Mouse (Mus musculus): Measurements from ENCODE around the gene Fbxl13. TPM values are rescaled to one million over a fixed set of nuclear protein-coding genes. Genes with fewer than 3 reads are reported as not detected.

Gene Fbxl13
- total RNA-seq (2022), result under 1 TPM in 3 of 4 experiments, not detected in 1; 0.19 to 0.52 (median 0.47) TPM

GRCm38 (mm10) chr5:21645439-21646132 is at the start of gene Fbxl13, which contains the start of gene Armc10:
Fbxl13 (minus strand) TSS chr5:21645634.
Armc10 (plus strand) TSS chr5:21645813.
- peak; percentile 90 for DNase-seq (ENCODE audit: low spot score in 2 of 2)

DNA sequence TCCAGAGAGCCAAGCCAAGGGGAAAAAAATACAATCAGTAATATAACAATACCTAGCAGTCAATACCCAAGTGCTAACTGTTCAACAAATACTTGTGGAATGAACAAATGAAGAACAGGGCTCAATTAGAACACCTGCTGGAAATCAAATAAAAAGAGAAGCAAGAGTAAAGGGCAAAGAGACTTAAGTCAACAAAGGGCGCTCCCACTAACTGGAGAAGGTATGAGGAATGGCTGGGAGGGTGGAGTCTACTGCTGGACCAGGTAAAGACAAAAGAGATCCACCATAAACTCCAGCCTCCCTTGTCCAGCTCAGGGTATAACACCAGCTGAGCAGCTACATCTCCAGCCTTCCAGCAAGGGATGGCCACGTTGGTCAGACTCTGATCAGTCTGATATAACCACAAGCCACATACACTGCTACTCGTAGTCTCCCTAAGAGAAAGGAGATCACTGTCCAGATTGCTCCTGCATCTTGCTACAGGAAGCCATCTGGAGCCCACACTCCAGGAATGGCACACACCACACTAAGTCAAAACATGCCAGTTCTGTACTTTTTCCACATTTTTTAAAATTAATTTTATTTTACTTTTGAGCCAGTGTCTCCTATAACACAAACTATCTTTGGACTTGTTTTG is 49.5 kb upstream of the Fbxl13 start:
- no peak for DNase-seq (ENCODE audit: low spot score in 2 of 2)

DNA sequence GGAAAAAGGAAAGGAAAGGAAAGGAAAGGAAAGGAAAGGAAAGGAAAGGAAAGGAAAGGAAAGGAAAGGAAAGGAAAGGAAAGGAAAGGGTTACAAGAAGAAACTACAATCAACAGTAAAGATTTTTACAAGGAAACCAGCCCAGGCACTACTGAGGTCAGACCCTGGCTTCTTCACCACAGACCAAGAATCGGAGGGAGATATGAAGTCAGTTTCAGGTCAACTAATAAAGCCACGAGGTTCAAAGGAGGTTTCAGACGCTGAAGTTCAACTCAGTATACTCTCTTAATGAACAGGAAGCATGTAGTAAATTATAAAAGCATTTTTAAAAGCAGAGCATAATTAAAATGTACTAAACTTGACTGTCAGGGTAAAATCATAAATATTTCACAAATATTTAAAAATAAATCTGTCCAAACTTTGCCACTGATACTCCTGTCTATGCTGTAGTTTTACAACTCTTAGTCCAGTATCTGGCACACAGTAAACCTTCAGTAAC is 48.0 kb upstream of the Fbxl13 start:
- DNase-seq (ENCODE audit: low spot score in 2 of 2), result no peak

DNA sequence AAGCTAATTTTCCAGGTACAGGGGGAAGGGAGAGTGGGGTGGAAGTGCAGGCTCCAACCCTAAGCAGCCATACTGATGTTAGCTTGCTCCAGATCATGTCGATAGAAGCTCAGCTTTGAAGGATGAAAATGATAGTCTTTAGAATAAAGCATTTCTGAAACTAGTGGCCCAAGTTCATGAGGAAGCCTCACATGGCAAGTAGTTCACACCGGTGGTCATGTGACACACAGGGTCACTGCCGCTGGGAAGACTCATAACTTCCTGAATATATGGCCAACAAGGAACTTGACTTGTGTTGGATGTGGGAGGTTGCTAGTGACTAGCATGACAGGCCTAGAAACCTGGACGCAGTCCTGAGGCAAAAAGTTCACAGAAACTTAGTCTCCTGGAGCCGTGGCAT is 46.8 kb upstream of the Fbxl13 start:
- no peak for DNase-seq (ENCODE audit: low spot score in 2 of 2)

GRCm38 (mm10) chr5:21687042-21687441 is 41.6 kb upstream of the Fbxl13 start:
- peak in 1 of 2 experiments; percentile 45 for DNase-seq (ENCODE audit: low spot score in 2 of 2)

- DNase-seq (ENCODE audit: low spot score in 2 of 2), result no peak
Observed at GRCm38 (mm10) chr5:21685001-21685400, 39.6 kb upstream of the Fbxl13 start.

GRCm38 (mm10) chr5:21683811-21684210 is 38.4 kb upstream of the Fbxl13 start:
- DNase-seq (ENCODE audit: low spot score in 2 of 2), result no peak

DNA sequence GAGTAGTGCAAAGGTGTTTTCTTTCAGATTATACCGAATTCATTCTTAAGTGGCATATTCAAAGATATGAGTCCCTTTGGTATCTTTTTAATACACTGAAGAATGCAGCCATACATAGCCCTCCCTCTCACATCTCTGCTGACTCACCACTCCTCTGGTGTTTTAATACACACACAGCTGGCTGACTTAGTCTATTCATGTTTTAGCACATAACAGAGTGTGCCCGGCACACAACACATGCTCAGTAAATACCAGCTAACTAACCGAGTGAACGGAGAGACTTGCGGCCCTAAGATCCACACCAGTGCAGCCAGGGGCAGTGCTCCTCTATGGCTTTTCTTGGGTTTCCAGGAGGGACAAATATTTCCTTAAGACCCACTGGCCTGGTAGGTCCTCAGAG is 35.5 kb upstream of the Fbxl13 start:
- DNase-seq (ENCODE audit: low spot score in 2 of 2), result no peak

DNA sequence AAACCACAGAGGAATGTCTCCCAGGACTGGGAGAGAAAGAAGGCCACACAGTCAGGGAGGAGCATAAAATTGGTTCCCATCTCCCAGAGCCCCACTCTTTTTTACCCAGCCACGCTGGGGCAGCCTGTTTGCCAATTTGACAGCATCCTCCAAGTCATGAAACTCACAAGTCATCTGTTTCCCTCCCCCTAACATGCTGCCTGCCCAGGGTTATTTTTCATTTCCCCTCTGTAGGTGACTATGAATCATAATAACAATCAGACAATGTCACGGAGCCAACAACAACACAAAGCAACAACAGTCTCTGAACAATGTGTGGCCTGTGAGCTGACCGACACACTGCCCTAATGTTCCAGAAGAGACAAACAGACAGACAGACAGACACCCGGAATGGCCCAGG is 34.6 kb upstream of the Fbxl13 start:
- no peak for DNase-seq (ENCODE audit: low spot score in 2 of 2)

DNA sequence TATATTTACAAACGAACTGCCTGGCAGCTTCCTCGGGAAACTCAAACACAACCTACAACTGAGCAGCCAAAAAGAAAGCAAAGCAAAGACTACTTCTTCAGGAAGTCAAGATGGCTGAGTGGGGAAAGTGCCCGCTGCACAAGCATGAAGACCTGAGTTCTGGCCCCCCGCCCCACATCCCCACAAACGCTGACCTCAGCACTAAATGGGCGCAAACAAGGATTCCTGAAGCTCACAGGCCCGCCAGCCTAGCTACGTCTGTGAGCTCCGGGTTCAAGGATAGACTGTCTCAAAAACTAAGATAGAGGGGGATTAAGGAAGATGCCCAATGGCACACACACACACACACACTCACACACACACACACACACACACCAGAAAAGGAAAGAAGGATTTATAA is 32.9 kb upstream of the Fbxl13 start:
- DNase-seq (ENCODE audit: low spot score in 2 of 2), result no peak

GRCm38 (mm10) chr5:21677939-21678338 is 32.5 kb upstream of the Fbxl13 start:
- DNase-seq (ENCODE audit: low spot score in 2 of 2), result no peak

- DNase-seq (ENCODE audit: low spot score in 2 of 2), result no peak
Observed at GRCm38 (mm10) chr5:21675494-21675893, 30.1 kb upstream of the Fbxl13 start.

GRCm38 (mm10) chr5:21675019-21675418 is 29.6 kb upstream of the Fbxl13 start:
- no peak for DNase-seq (ENCODE audit: low spot score in 2 of 2)

- DNase-seq (ENCODE audit: low spot score in 2 of 2), result no peak
Observed at GRCm38 (mm10) chr5:21673742-21674141, 28.3 kb upstream of the Fbxl13 start.

- no peak for DNase-seq (ENCODE audit: low spot score in 2 of 2)
Observed at GRCm38 (mm10) chr5:21672812-21673635, 27.6 kb upstream of the Fbxl13 start.

GRCm38 (mm10) chr5:21669307-21669706 is 23.9 kb upstream of the Fbxl13 start:
- DNase-seq (ENCODE audit: low spot score in 2 of 2), result no peak

DNA sequence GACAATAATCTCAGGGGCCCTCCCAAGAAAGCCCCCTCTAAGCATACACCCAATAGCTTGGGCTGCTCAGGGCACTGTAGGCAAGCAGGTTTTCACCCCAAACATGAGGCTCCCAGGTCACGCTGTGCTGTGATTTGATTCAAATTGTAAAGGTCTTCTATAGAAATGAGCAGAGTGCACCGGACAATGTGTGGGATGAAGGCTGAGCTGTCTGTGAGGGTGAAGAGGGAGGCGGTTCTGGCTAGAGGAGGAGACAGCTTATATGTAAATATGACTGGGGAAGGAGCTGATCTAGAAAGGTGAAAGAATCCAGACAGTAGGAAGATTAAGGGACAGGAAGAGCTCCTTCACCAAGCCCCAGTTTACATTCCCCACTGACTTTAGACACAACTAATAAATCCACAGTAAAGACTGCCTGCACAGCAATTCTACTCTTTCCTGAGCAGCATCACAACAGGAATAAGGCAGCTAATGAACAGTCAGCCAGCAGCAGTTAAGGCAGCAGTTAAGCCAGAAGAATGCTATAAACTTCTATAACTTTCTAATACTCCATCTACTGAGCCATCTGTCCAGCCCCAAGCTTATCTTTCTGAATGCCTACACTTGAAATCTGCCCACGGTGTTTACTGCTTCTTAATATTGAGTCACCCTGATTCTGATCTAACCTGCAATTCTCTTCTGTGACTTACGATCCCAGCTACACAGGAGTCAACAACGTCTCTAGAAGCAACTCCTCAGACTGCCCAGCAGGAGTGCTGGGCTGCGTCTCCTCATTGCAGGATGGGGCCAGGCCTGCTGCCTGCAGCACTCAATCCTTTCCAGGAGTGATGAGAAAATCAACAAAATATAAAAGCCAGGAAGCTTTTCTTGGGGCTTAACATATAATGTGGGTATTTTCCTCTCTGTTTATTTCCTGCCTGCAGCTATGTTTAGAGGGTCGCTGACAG is 22.0 kb upstream of the Fbxl13 start:
- no peak for DNase-seq (ENCODE audit: low spot score in 2 of 2)

GRCm38 (mm10) chr5:21663081-21663480 is 17.6 kb upstream of the Fbxl13 start:
- no peak for DNase-seq (ENCODE audit: low spot score in 2 of 2)

DNA sequence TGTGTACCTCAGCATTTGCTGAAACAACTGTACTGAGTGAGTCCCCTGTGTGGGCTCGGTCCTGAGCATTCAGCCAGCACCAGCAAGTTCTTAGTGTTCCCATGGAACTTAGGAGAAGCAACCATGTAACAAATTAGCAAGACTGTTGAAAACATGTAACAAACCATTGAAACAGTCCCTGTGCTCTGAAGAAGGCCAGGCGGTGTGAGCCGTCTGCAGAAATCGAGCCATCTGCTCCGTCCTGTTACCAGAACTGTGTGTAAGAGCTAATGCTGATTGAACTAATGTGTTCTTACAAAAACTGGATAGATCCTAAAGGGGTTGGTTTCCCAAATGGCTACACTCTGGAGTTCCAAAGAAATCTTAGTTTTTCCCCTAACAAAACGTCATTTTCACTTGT is 15.4 kb upstream of the Fbxl13 start:
- DNase-seq (ENCODE audit: low spot score in 2 of 2), result peak in 1 of 2 experiments; percentile 44

- DNase-seq (ENCODE audit: low spot score in 2 of 2), result peak; percentile 72 to 77
Observed at GRCm38 (mm10) chr5:21658623-21659395, 13.4 kb upstream of the Fbxl13 start.
